Mouse (Mus musculus): Measurements from ENCODE around the gene Rnf212.

DNA sequence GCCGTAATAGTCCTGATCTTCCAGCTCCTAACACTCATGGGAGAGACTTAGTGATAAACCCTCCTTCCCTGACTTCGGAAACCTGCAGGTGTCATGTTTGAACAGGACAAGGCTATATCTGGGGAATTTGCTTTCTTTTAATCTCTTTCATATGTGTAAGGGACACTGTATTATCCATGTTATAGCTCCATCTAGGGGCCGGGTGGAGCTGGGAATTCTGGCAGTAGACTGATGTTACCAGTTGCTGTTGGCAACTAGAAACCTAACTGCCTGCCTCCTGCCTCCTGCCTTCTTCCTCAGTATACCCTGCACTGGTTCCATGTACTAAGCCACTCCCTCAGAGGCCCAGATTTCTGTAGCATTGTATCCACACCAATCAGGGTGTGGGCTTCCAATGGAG is 16.4 kb downstream of the Rnf212 start:
- TF ChIP-seq CTCF (IDR thresholded peaks at IDR 0.05; ENCODE audit: insufficient read depth, low read length) (no peak), POLR2A (IDR thresholded peaks at IDR 0.05; ENCODE audit: borderline replicate concordance, extremely low read depth, low read depth, low read length) (no peak)

All from lung, adult 2 months (tissue).